Mouse (Mus musculus) limb, embryonic 15.5 days (tissue): ENCODE data around the gene Nktr. TPM values are rescaled to one million over a fixed set of nuclear protein-coding genes. Genes with fewer than 3 reads are reported as not detected.

ENCODE experiments used
- ATAC-seq: fragments of 200-750 bp; cut with Nextera tagmentation; 2 replicates; pipeline ENCODE4 v1.8.0; 2017; ENCODE audit warnings: low read depth, moderate TSS enrichment; ENCODE audit not compliant: insufficient number of reproducible peaks, low FRiP score, low TSS enrichment
- H3K27ac ChIP-seq: fragments of 300-500 bp; sonication (generic); 2 replicates; pipeline ENCODE4 v1.5.1; 2015; ENCODE audit warnings: moderate library complexity, mild to moderate bottlenecking, inconsistent platforms
- H3K27me3 ChIP-seq: fragments of 300-500 bp; sonication (generic); 2 replicates; pipeline ENCODE4 v1.6.1; 2015; ENCODE audit warnings: inconsistent platforms
- H3K36me3 ChIP-seq: fragments of 300-500 bp; sonication (generic); 2 replicates; pipeline ENCODE4 v1.6.1; 2015; ENCODE audit warnings: inconsistent platforms
- H3K4me1 ChIP-seq: fragments of 300-500 bp; sonication (generic); 2 replicates; pipeline ENCODE4 v1.6.1; 2015; ENCODE audit warnings: inconsistent platforms
- H3K4me2 ChIP-seq: fragments of 300-500 bp; sonication (generic); 2 replicates; pipeline ENCODE4 v1.6.1; 2015; ENCODE audit warnings: mild to moderate bottlenecking, inconsistent platforms
- H3K4me3 ChIP-seq: fragments of 300-500 bp; sonication (generic); 2 replicates; pipeline ENCODE4 v1.5.1; 2015; ENCODE audit warnings: mild to moderate bottlenecking, inconsistent platforms
- H3K9ac ChIP-seq: fragments of 300-500 bp; sonication (generic); 2 replicates; pipeline ENCODE4 v1.6.1; 2015; ENCODE audit warnings: inconsistent platforms
- H3K9me3 ChIP-seq: fragments of 300-500 bp; sonication (generic); 2 replicates; pipeline ENCODE4 v1.6.1; 2016; ENCODE audit warnings: inconsistent platforms
- WGBS: fragments of 180-500 bp; shearing (Covaris S2); methylation state at CpG from one replicate; pipeline ENCODE4 v1.1.7; 2015; 5-methylcytosine and 5-hydroxymethylcytosine counted together
- polyA plus RNA-seq: library from polyadenylated mRNA; unstranded; fragments of >200 nt; fragmentation: Nextera tagmentation; extraction: Ambion mirVana; gene quantifications from 2 replicates; pipeline ENCODE4 v1.2.1, GENCODE M21; 2015

Gene Nktr
- polyA plus RNA-seq, 1 experiment from 2014 or later = 68.1 TPM

DNA sequence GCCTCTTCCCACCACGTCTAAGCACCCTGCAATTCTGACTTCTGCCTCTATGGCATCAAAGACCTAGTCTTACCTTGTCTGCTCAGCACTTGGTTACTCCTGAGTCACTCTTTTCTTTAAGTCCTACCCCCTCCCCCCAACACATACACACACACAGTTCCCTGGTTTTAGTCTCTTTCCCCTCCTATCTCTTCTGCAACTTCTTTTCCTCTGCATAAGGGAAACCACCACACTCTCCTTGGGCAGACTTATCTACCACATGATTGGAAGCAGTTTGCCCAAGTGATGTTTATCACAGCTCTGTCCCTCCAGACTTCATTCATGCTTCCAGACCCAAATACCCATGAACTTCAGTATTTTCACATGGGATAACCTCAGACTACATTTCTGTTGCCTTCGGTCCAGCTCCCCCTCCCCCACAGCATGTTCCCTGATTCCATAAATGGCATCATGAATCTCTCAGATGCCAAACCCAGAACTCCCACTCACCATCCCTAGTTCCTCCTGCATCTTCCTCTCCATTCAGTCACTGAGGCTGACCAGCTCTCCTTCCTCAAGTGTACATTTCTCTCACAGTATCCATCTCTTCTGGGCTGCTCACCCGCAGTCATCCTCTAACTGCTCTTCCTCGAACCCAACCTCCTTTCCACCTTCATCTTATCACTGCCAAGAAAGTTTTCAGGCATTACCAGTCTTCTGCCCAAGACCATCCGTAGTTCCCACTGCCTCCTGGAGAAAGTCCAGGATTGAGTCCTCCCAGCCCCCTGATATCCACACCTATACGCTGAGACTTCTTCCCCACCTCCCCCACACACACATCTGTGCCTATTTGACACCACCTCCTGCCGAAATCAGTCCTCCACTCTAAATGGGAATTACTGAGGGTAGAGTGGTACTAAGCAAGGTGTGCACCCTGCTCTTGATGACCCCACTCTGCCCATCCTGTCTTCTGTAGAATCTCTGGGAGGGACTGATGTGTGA is 10.2 kb upstream of the Nktr start:
- Histone ChIP-seq H3K4me1 (peaks cover 30% of the 10 kb centered on the region), H3K9me3 (no peaks in the 10 kb centered on the region), H3K4me3 (no peak overlapping the region), H3K27me3 (no peaks in the 10 kb centered on the region), H3K9ac (no peak overlapping the region), H3K36me3 (peaks cover 15% of the 10 kb centered on the region), H3K4me2 (no peak overlapping the region), H3K27ac (no peak overlapping the region)
- 65% methylated on average over 7 of the region's 7 CpGs for WGBS
- ATAC-seq = no peak

DNA sequence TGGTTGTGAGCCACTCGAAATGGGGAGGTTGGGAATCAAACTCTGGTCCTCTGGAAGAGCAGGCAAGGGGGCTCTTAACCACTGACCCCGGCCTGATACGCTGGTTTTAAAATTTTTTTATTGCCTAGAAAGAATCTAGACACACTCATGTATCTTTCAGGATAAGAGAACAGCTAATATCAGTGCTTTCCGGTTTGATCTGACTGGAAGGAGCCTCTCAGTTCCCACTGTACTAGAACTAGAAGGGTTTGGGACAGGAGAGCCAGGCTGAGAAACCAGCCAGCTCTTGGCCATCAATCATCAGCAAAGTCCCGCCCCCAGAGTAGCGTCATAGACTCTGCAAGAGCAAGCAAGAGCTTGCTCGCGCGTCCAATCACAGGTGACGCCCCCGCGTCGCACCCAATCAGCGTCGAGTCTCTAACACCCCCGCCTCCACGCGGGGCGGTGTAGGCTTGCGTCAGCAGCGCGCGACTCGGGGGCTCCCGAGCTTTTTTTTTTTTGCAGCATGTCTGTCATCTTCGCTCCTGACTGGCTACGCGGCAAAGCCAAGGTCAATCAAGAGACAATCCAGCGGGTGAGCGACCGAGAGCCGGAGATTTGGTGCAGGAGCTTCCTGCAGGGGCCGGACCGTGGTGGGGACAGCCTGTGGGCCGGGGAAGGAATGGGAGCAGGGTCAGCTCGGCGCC is 8.9 kb upstream of the Nktr start, which contains the start of gene Ss18l2:
Gene Ss18l2 (plus strand): TSS at position 432 of the 686 bp plus-strand sequence.
- Histone ChIP-seq H3K36me3 (peaks cover 16% of the 10 kb centered on the region), H3K27ac (peak within 1 kb of the TSS; percentile 93), H3K4me1 (peaks cover 21% of the 10 kb centered on the region), H3K9me3 (no peaks in the 10 kb centered on the region), H3K9ac (peak within 1 kb of the TSS; percentile 94), H3K27me3 (no peaks in the 10 kb centered on the region), H3K4me2 (peak within 1 kb of the TSS; percentile 74), H3K4me3 (peak within 1 kb of the TSS; percentile 94)
- 5% methylated on average over 37 of the region's 37 CpGs for WGBS
- peak; percentile 99 for ATAC-seq

DNA sequence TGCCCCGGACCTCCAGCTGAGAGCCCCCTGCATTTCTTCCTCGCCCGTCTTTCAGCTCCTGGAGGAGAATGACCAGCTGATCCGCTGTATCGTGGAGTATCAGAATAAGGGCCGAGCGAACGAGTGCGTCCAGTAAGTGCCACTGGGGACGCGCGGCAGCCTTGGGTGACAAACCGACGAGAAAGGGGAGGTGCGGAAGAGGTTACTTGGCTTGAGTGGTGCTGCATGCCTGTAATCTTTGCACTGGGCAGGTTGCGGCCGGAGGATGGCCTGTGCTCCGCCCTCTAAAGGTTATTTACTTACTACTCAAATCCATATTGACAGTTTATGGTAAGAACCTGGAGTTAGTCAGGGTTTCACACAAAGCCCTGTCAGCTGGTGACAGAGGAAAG is 8.4 kb upstream of the Nktr start:
- Histone ChIP-seq H3K27me3 (no peaks in the 10 kb centered on the region), H3K4me2 (peak overlapping the region; percentile 74), H3K9me3 (no peaks in the 10 kb centered on the region), H3K4me3 (peak overlapping the region; percentile 94), H3K36me3 (peaks cover 16% of the 10 kb centered on the region), H3K27ac (peak overlapping the region; percentile 93), H3K9ac (peak overlapping the region; percentile 94), H3K4me1 (peaks cover 16% of the 10 kb centered on the region)
- under 1% methylated on average over 18 of the region's 18 CpGs for WGBS
- ATAC-seq = no peak

DNA sequence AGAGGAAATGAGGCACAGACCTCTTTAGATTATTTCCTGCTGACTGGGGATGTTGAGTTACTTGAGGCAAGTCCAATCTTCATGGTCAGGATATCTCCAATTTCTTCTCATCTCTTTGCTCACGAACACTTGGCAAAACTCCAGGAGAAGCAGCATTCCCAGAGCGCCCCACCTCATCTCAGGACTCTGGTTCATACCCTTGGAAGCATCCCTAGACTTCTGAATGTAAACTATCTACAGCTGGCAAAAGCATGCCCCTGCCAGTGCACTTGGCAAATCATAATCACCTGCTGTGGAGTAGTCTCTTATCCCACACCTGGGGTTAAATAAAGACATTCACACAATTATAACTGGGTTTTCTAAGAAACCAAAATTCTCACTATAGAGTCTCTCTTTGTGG is 1.9 kb upstream of the Nktr start:
- Histone ChIP-seq H3K27ac (no peak overlapping the region), H3K9me3 (no peaks in the 10 kb centered on the region), H3K4me1 (peaks cover 19% of the 10 kb centered on the region; the same call in 1 of the 2 replicates), H3K4me3 (no peak overlapping the region), H3K4me2 (no peak overlapping the region), H3K27me3 (no peaks in the 10 kb centered on the region), H3K9ac (no peak overlapping the region), H3K36me3 (peaks cover 16% of the 10 kb centered on the region)
- no peak for ATAC-seq
- WGBS = 68% methylated on average over 2 of the region's 2 CpGs

DNA sequence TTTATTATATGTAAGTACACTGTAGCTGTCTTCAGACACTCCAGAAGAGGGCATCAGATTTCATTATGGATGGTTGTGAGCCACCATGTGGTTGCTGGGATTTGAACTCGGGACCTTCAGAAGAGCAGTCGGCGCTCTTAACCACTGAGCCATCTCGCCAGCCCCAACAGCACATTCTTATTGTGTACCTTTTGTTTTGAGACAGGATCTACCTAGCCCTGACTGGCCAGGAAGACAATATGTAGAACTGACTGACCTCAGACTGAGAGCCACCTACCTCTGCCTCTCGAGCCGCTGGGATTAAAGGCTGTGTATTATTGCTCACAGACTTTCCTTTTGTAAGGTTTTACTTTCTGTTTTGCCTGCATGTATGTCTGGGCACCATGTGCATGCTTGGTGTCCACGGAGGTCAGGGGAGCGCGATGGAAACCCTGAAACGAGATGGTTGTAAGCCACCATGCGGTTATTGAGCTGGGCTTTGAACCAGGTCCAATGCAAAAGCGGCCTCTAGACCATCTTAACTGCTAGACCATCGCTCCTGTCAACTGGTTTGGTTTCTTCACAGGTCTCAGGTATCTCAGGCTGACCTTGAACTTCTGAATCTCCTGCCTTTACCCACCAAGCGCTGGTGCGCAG is 781 bp upstream of the Nktr start:
- Histone ChIP-seq H3K27ac (peak overlapping the region; percentile 95), H3K4me1 (peaks cover 19% of the 10 kb centered on the region; the same call in 1 of the 2 replicates), H3K27me3 (no peaks in the 10 kb centered on the region), H3K36me3 (peaks cover 8% of the 10 kb centered on the region), H3K4me3 (peak overlapping the region; percentile 89), H3K4me2 (peak overlapping the region; percentile 67), H3K9ac (peak overlapping the region; percentile 50; the same call in 1 of the 2 replicates), H3K9me3 (no peaks in the 10 kb centered on the region)
- WGBS = 66% methylated on average over 15 of the region's 15 CpGs
- no peak for ATAC-seq

DNA sequence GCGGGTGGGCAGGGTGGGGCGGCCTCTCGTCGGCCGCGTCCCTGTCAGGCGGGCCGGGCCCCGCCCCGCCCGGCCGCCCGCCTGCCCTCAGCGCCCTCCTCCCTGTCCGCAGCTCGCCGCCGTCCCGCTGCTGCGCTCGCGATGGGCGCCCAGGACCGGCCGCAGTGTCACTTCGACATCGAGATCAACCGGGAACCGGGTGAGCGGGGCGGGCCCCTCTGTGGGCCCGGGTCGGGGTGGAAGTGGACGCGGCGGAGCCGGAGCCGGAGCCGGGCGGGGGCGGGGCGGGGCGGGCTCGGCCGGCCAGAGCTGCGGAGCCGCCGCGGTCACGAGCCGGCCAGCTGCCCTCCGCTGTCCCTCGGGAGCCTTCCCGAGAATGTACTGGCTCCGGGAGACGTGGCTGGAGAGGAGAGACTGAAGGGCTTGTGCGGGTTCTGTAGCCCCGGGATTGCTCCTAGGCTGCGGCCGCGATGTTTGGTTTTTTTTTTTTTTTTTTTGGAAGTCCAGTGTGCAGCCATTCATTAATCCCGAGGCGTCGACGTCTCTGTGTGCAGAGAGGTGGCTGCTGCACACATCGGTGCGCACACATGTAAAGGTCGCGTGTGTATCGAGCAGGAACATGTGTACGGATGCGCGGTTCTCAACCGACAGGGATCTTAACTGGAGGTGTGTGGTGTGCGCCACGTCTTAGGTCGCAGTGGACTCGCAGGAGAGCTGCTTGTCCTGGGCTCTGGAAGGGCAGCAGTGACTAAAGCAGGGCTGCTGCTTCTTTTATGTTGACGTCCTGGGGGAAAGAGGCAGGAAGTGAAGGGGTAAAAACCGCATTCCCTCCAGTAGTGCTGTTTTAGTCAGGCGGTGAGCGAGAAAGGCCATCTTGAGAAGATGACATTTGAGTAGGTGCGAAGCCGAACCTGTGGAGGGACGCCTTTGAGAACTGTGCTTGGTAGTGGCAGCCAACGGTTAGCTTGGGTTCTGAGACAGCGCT is 670 bp downstream of the Nktr start:
- Histone ChIP-seq H3K4me2 (peak overlapping the region; percentile 72), H3K27ac (peak overlapping the region; percentile 95), H3K27me3 (no peaks in the 10 kb centered on the region), H3K4me3 (peak overlapping the region; percentile 89), H3K9ac (peak overlapping the region; percentile 97), H3K4me1 (peaks cover 19% of the 10 kb centered on the region; the same call in 1 of the 2 replicates), H3K9me3 (no peaks in the 10 kb centered on the region), H3K36me3 (no peaks in the 10 kb centered on the region)
- WGBS = under 1% methylated on average over 68 of the region's 87 CpGs
- ATAC-seq = peak; percentile 12

DNA sequence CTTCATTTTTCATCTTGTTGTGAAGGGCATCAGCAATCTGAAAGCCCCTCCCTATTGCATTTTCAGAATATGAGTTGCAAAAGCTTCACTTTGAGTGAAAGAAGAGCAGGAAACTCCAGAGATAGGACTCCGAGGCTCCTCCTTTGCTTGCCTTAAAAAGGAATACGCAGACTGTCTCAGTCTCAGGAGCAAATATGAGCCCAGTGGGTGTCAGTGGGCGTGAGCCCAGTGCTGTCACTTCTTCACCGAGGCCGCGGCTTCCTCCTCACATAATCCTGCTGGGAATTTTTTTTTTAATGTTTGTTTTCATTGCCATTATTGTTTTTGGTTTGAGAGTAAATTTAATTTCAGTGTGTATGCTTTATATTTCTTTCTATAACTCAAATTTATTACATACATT is 21.5 kb downstream of the Nktr start:
- Histone ChIP-seq H3K4me1 (no peaks in the 10 kb centered on the region), H3K36me3 (peaks cover 69% of the 10 kb centered on the region), H3K9ac (no peak overlapping the region), H3K4me3 (no peak overlapping the region), H3K9me3 (no peaks in the 10 kb centered on the region), H3K4me2 (no peak overlapping the region), H3K27me3 (no peaks in the 10 kb centered on the region), H3K27ac (no peak overlapping the region)
- no peak for ATAC-seq
- WGBS = 92% methylated on average over 6 of the region's 6 CpGs

DNA sequence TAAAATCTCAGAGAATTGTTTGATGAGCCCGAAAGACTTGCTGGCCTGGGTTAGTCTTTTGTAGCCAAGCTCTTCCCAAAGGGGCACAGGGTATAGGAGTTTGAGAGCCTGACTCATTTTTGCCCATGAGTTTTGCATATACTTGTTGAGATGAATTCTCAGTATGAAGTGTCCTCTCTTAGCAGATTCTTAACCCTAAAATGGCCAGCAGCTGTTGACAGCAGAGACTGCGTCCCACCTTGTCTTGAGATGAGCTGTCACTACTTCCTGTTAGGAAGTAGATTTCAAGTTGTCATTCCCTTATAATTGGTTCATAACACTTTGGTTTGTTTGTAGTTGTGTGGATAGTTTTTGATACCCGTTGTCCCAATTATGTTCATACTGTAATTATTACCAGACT is 22.2 kb downstream of the Nktr start:
- Histone ChIP-seq H3K27ac (no peak overlapping the region), H3K9me3 (no peaks in the 10 kb centered on the region), H3K4me3 (no peak overlapping the region), H3K9ac (no peak overlapping the region), H3K4me1 (no peaks in the 10 kb centered on the region), H3K36me3 (peaks cover 68% of the 10 kb centered on the region), H3K27me3 (no peaks in the 10 kb centered on the region), H3K4me2 (no peak overlapping the region)
- WGBS = 92% methylated on average over 3 of the region's 3 CpGs
- no peak for ATAC-seq

DNA sequence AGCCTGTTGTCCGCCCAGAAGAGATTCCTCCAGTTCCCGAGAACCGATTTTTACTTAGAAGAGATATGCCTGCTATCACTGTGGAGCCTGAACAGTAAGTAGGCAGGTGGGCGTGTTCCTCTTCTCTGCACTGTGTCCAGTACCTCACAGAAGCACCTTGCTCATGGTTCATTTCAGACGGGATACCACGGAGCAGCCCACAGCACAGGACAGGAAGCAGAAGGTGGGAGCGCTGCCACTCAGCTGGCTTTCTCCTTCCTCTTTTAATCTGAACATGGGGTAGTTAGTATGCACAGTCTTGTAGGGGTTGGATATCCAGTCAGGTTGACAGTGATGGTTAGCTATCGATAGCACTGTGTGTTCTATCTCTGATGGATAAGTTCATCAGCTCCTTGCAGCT is 25.1 kb downstream of the Nktr start:
- no peaks in the 10 kb centered on the region for H3K4me1 ChIP-seq
- 91% methylated on average over 8 of the region's 8 CpGs for WGBS
- ATAC-seq = no peak
- no peaks in the 10 kb centered on the region for H3K27me3 ChIP-seq
- H3K27ac ChIP-seq = no peak overlapping the region
- H3K9ac ChIP-seq = no peak overlapping the region
- peaks cover 86% of the 10 kb centered on the region for H3K36me3 ChIP-seq
- H3K4me2 ChIP-seq = no peak overlapping the region
- H3K4me3 ChIP-seq = no peak overlapping the region
- H3K9me3 ChIP-seq = no peaks in the 10 kb centered on the region

DNA sequence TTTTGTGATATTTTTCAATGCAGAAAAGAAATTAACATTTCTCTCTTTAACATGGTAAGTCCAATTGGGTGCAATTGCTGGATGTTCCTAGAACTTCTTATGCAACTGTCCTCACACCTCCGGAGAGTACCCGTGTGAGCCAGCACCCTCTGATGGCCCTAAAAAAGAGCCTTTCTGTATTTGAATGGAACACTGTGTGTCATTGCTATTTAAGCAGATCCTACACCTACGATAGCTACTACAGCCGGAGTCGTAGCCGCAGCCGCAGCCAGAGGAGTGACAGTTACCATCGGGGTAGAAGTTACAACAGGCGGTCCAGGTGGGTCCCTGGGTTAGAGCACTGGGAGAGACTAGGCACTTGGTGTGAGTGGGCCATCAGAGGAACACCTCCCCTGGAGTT is 33.8 kb downstream of the Nktr start:
- Histone ChIP-seq H3K27ac (no peak overlapping the region), H3K36me3 (peaks cover 79% of the 10 kb centered on the region), H3K4me3 (no peak overlapping the region), H3K4me2 (no peak overlapping the region), H3K27me3 (no peaks in the 10 kb centered on the region), H3K9ac (no peak overlapping the region), H3K4me1 (peaks cover 11% of the 10 kb centered on the region), H3K9me3 (no peaks in the 10 kb centered on the region)
- no peak for ATAC-seq
- 94% methylated on average over 9 of the region's 9 CpGs for WGBS

DNA sequence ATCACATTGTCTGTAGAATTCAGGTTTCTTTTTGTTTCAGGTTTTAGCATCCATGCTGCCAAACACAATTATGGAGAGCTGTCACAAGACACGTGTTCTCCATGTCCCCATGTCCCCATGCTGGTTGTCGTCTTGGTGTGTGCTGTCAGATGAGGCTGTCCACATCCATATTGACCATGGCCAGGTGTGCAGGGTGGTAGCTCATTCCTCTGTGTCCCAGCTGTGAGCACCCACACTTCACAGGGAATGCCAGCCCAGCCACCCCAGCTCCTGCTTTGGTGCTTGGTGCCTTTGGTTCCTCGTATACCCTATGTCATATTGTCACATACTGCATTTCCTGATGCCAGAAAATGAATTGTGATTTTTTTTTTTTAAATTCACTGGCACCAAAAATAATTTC is 35.7 kb downstream of the Nktr start:
- H3K9ac ChIP-seq = no peak overlapping the region
- no peak overlapping the region for H3K4me2 ChIP-seq
- no peak for ATAC-seq
- WGBS = 89% methylated on average over 3 of the region's 3 CpGs
- peaks cover 61% of the 10 kb centered on the region for H3K36me3 ChIP-seq
- H3K27me3 ChIP-seq = no peaks in the 10 kb centered on the region
- no peak overlapping the region for H3K4me3 ChIP-seq
- H3K9me3 ChIP-seq = no peaks in the 10 kb centered on the region
- H3K4me1 ChIP-seq = peaks cover 29% of the 10 kb centered on the region
- no peak overlapping the region for H3K27ac ChIP-seq
